Mouse (Mus musculus): ENCODE data around the gene Atp8b4. TPM values are rescaled to one million over a fixed set of nuclear protein-coding genes. Genes with fewer than 3 reads are reported as not detected.

Gene Atp8b4
- polyA plus RNA-seq, 1 experiment from 2014 or later: 0.99 TPM

GRCm38 (mm10) chr2:126505156-126505555, 4.7 kb upstream of the Atp8b4 start:
- Histone ChIP-seq H3K4me3 (replicated peaks; ENCODE audit: low read length) (no peak overlapping the region), H3K9ac (ENCODE audit: low read length) (no peak overlapping the region), H3K4me2 (ENCODE audit: low read depth, low read length) (no peak overlapping the region), H3K36me3 (ENCODE audit: control insufficient read depth, insufficient read depth, low read length) (no peaks in the 10 kb centered on the region), H3K27me3 (ENCODE audit: control insufficient read depth, insufficient read depth, low read length) (no peaks in the 10 kb centered on the region), H3K9me3 (replicated peaks; ENCODE audit: control insufficient read depth, low read length) (no peaks in the 10 kb centered on the region; the same call in 1 of the 2 replicates), H3K4me1 (ENCODE audit: control insufficient read depth, insufficient read depth, low read length) (no peaks in the 10 kb centered on the region), H3K27ac (ENCODE audit: low read length) (no peak overlapping the region)
- 86% methylated on average over 1 of the region's 1 CpGs for WGBS
- ATAC-seq (ENCODE audit: insufficient read depth, low FRiP score): no peak

- no peak overlapping the region for H3K9ac ChIP-seq (ENCODE audit: low read length)
- H3K4me2 ChIP-seq (ENCODE audit: low read depth, low read length): no peak overlapping the region
- no peaks in the 10 kb centered on the region for H3K27me3 ChIP-seq (ENCODE audit: control insufficient read depth, insufficient read depth, low read length)
- H3K9me3 ChIP-seq (replicated peaks; ENCODE audit: control insufficient read depth, low read length): no peaks in the 10 kb centered on the region; the same call in 1 of the 2 replicates
- ATAC-seq (ENCODE audit: insufficient read depth, low FRiP score): no peak
- WGBS: 83% methylated on average over 8 of the region's 8 CpGs
- no peaks in the 10 kb centered on the region for H3K36me3 ChIP-seq (ENCODE audit: control insufficient read depth, insufficient read depth, low read length)
- H3K27ac ChIP-seq (ENCODE audit: low read length): no peak overlapping the region
- H3K4me1 ChIP-seq (ENCODE audit: control insufficient read depth, insufficient read depth, low read length): no peaks in the 10 kb centered on the region
- no peak overlapping the region for H3K4me3 ChIP-seq (replicated peaks; ENCODE audit: low read length)
Observed at GRCm38 (mm10) chr2:126499730-126500129, 744 bp downstream of the Atp8b4 start.

GRCm38 (mm10) chr2:126498761-126499452, 1.6 kb downstream of the Atp8b4 start:
- no peaks in the 10 kb centered on the region for H3K27me3 ChIP-seq (ENCODE audit: control insufficient read depth, insufficient read depth, low read length)
- H3K9ac ChIP-seq (ENCODE audit: low read length): no peak overlapping the region
- no peak overlapping the region for H3K4me2 ChIP-seq (ENCODE audit: low read depth, low read length)
- H3K4me3 ChIP-seq (replicated peaks; ENCODE audit: low read length): no peak overlapping the region
- no peaks in the 10 kb centered on the region; the same call in 1 of the 2 replicates for H3K9me3 ChIP-seq (replicated peaks; ENCODE audit: control insufficient read depth, low read length)
- WGBS: 77% methylated on average over 11 of the region's 11 CpGs
- H3K27ac ChIP-seq (ENCODE audit: low read length): no peak overlapping the region
- ATAC-seq (ENCODE audit: insufficient read depth, low FRiP score): no peak
- H3K4me1 ChIP-seq (ENCODE audit: control insufficient read depth, insufficient read depth, low read length): no peaks in the 10 kb centered on the region
- no peaks in the 10 kb centered on the region for H3K36me3 ChIP-seq (ENCODE audit: control insufficient read depth, insufficient read depth, low read length)

DNA sequence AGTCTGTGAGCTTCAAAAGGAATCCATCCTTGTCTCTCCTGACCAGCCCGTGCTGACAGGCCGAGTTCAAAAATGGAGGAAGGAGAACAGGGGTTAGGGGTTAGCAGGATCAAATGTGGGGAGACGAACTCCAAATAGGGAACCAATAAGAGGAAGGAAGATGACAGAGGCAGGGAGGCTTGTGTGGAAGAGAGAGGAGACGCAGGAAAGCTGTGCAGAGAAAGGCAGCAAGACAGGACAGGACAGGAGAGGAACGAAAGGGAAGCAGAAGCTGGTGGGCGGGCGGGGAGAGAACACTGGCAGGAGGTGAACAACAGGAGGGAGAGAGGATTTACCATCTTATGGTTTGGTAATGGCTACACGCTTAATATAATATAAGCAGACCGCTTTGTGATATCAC, 3.6 kb downstream of the Atp8b4 start:
- 74% methylated on average over 9 of the region's 9 CpGs for WGBS
- Histone ChIP-seq H3K9ac (ENCODE audit: low read length) (no peak overlapping the region), H3K4me2 (ENCODE audit: low read depth, low read length) (no peak overlapping the region), H3K9me3 (replicated peaks; ENCODE audit: control insufficient read depth, low read length) (no peaks in the 10 kb centered on the region), H3K4me1 (ENCODE audit: control insufficient read depth, insufficient read depth, low read length) (0 out of 2 replicates have a peak, but pooled peaks cover 4% of the 10 kb centered on the region), H3K4me3 (replicated peaks; ENCODE audit: low read length) (no peak overlapping the region), H3K36me3 (ENCODE audit: control insufficient read depth, insufficient read depth, low read length) (no peaks in the 10 kb centered on the region), H3K27me3 (ENCODE audit: control insufficient read depth, insufficient read depth, low read length) (no peaks in the 10 kb centered on the region), H3K27ac (ENCODE audit: low read length) (no peak overlapping the region)
- ATAC-seq (ENCODE audit: insufficient read depth, low FRiP score): no peak

DNA sequence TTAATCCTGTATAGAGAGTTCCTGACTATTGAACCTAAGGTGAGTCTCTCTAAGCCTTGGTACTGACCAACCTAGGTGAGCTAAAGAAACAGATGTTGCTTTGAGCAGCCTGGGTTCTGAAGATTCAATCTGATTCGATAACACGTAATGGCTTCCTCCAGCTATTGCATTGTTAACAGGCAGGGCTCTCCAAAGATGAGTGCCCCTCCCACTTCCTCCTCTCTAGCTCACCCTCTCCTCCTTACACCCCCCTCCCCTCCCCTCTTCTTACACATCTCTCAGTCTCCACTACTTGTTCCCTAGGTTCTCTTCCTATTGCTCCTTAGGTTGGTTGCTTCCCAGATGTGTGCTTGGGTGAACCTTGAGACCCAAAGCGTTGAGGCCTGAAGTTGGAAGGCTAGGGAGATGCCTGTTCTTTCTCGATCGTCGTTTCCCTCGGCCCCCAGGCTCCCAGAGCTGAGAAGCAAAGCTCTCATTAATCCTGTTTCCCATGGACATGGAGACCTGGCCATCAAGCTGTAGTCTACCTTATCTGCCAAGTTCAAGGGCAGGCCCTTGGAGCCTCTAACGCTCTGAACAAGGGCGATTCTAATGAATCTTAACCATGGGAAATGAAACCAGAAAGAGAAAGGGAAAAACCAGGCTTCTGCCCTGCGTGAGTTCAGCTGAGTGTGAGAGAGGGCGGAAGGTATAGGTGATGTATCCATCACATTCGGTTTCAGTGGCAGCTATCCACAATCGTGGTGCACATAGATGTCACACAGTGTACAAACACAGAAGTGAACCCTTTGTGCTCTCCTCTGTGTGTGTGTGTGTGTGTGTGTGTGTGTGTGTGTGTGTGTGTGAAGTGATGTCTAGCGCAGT, 4.4 kb downstream of the Atp8b4 start:
- H3K4me2 ChIP-seq (ENCODE audit: low read depth, low read length): no peak overlapping the region
- no peak overlapping the region for H3K4me3 ChIP-seq (replicated peaks; ENCODE audit: low read length)
- no peak overlapping the region for H3K9ac ChIP-seq (ENCODE audit: low read length)
- no peaks in the 10 kb centered on the region for H3K27me3 ChIP-seq (ENCODE audit: control insufficient read depth, insufficient read depth, low read length)
- no peak overlapping the region for H3K27ac ChIP-seq (ENCODE audit: low read length)
- 79% methylated on average over 14 of the region's 14 CpGs for WGBS
- H3K4me1 ChIP-seq (ENCODE audit: control insufficient read depth, insufficient read depth, low read length): 0 out of 2 replicates have a peak, but pooled peaks cover 4% of the 10 kb centered on the region
- H3K9me3 ChIP-seq (replicated peaks; ENCODE audit: control insufficient read depth, low read length): no peaks in the 10 kb centered on the region
- ATAC-seq (ENCODE audit: insufficient read depth, low FRiP score): no peak
- H3K36me3 ChIP-seq (ENCODE audit: control insufficient read depth, insufficient read depth, low read length): no peaks in the 10 kb centered on the region

- Histone ChIP-seq H3K4me3 (replicated peaks; ENCODE audit: low read length) (no peak overlapping the region), H3K4me2 (ENCODE audit: low read depth, low read length) (no peak overlapping the region), H3K36me3 (ENCODE audit: control insufficient read depth, insufficient read depth, low read length) (no peaks in the 10 kb centered on the region), H3K27ac (ENCODE audit: low read length) (no peak overlapping the region), H3K9ac (ENCODE audit: low read length) (no peak overlapping the region), H3K9me3 (replicated peaks; ENCODE audit: control insufficient read depth, low read length) (no peaks in the 10 kb centered on the region), H3K4me1 (ENCODE audit: control insufficient read depth, insufficient read depth, low read length) (0 out of 2 replicates have a peak, but pooled peaks cover 4% of the 10 kb centered on the region), H3K27me3 (ENCODE audit: control insufficient read depth, insufficient read depth, low read length) (no peaks in the 10 kb centered on the region)
- ATAC-seq (ENCODE audit: insufficient read depth, low FRiP score): no peak
- 84% methylated on average over 7 of the region's 7 CpGs for WGBS
Observed at GRCm38 (mm10) chr2:126495230-126495629, 5.2 kb downstream of the Atp8b4 start.

GRCm38 (mm10) chr2:126493306-126493705, 7.2 kb downstream of the Atp8b4 start:
- Histone ChIP-seq H3K9me3 (replicated peaks; ENCODE audit: control insufficient read depth, low read length) (no peaks in the 10 kb centered on the region), H3K4me3 (replicated peaks; ENCODE audit: low read length) (no peak overlapping the region), H3K36me3 (ENCODE audit: control insufficient read depth, insufficient read depth, low read length) (no peaks in the 10 kb centered on the region), H3K27ac (ENCODE audit: low read length) (no peak overlapping the region), H3K4me1 (ENCODE audit: control insufficient read depth, insufficient read depth, low read length) (0 out of 2 replicates have a peak, but pooled peaks cover 4% of the 10 kb centered on the region), H3K27me3 (ENCODE audit: control insufficient read depth, insufficient read depth, low read length) (no peaks in the 10 kb centered on the region), H3K9ac (ENCODE audit: low read length) (no peak overlapping the region), H3K4me2 (ENCODE audit: low read depth, low read length) (no peak overlapping the region)
- ATAC-seq (ENCODE audit: insufficient read depth, low FRiP score): no peak
- WGBS: 63% methylated on average over 8 of the region's 8 CpGs

- ATAC-seq (ENCODE audit: insufficient read depth, low FRiP score): no peak
- Histone ChIP-seq H3K27me3 (ENCODE audit: control insufficient read depth, insufficient read depth, low read length) (no peaks in the 10 kb centered on the region), H3K4me1 (ENCODE audit: control insufficient read depth, insufficient read depth, low read length) (0 out of 2 replicates have a peak, but pooled peaks cover 4% of the 10 kb centered on the region), H3K36me3 (ENCODE audit: control insufficient read depth, insufficient read depth, low read length) (no peaks in the 10 kb centered on the region), H3K9ac (ENCODE audit: low read length) (no peak overlapping the region), H3K4me2 (ENCODE audit: low read depth, low read length) (no peak overlapping the region), H3K27ac (ENCODE audit: low read length) (no peak overlapping the region), H3K9me3 (replicated peaks; ENCODE audit: control insufficient read depth, low read length) (no peaks in the 10 kb centered on the region), H3K4me3 (replicated peaks; ENCODE audit: low read length) (no peak overlapping the region)
- 63% methylated on average over 5 of the region's 5 CpGs for WGBS
Observed at GRCm38 (mm10) chr2:126492713-126493112, 7.8 kb downstream of the Atp8b4 start.

DNA sequence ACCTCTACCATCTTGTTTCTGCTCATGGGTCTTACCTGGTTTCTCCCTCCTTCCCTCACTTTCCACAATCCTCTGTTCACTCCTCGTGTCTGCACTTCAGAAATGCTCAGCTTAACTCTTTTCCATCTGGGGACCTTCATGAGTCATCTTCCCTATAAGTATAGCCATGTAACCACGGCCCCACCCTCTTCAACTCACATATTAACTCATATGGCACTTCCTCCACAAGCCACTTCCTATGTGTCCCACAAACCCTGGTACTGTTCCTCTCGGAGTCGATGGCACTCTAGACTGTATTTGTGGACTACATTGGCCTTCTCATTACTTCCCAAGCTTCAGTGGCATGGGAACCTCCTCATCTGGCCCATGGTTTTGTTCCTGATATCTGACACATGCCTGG, 9.0 kb downstream of the Atp8b4 start:
- 75% methylated on average over 4 of the region's 4 CpGs for WGBS
- Histone ChIP-seq H3K9me3 (replicated peaks; ENCODE audit: control insufficient read depth, low read length) (no peaks in the 10 kb centered on the region), H3K4me2 (ENCODE audit: low read depth, low read length) (no peak overlapping the region), H3K27ac (ENCODE audit: low read length) (no peak overlapping the region), H3K4me1 (ENCODE audit: control insufficient read depth, insufficient read depth, low read length) (0 out of 2 replicates have a peak, but pooled peaks cover 4% of the 10 kb centered on the region), H3K4me3 (replicated peaks; ENCODE audit: low read length) (no peak overlapping the region), H3K36me3 (ENCODE audit: control insufficient read depth, insufficient read depth, low read length) (no peaks in the 10 kb centered on the region), H3K27me3 (ENCODE audit: control insufficient read depth, insufficient read depth, low read length) (no peaks in the 10 kb centered on the region), H3K9ac (ENCODE audit: low read length) (no peak overlapping the region)
- ATAC-seq (ENCODE audit: insufficient read depth, low FRiP score): no peak

All from stomach, embryonic 16.5 days (tissue).